Mouse (Mus musculus) inflammation-experienced regulatory T-cells, adult 6 months (primary cell): ENCODE results near the gene Scgb2b18. TPM values are rescaled to one million over a fixed set of nuclear protein-coding genes. Genes with fewer than 3 reads are reported as not detected.
"Not testable (repeated sequence)": the region's sequence is repeated elsewhere in the genome, so short reads cannot be mapped to it uniquely, and the experiment has no call there.

Source experiments
- ATAC-seq: one replicate; pipeline ENCODE4 v1.8.0; 2017
- polyA plus RNA-seq, 3 experiments: library from polyadenylated mRNA; unstranded; fragments of 100-300 nt; shearing (Covaris generic); gene quantifications; one replicate each; pipeline ENCODE4 v1.2.1; 2017

The Scgb2b18 gene
- not detected for polyA plus RNA-seq

DNA sequence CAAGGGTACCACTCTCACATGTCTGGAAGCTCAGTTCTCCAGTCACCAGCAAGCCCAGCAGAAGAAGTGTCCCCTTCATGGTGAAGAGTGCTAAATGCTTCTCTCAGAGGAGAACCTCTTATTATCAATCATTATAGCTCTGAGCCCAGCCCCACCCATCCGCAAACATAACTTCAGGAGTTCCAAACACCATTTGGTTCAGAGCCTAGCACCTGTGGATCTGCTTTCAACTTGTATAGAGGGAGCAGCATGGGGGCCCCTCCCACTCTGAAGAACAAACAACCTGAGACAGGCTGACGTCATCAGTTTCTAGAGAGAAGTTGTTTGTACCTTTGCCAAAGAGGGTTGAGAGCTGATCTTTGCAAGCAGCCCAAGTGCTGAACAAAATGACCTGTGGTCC, at the start of gene Scgb2b18:
Gene Scgb2b18, minus strand, starts transcription at position 101 of the 400 bp plus-strand sequence.
- ATAC-seq = not testable (repeated sequence)

- not testable (repeated sequence) for ATAC-seq
These were observed 11.6 kb upstream of the Scgb2b18 start, which contains the start of gene Scgb1b18 for GRCm38 (mm10) chr7:33185268-33185667. Scgb1b18 (plus strand) TSS chr7:33185568.

Other genes starting within 250 kb of the Scgb2b18 start
- not detected for gene Scgb2b17, start 117.3 kb downstream of the Scgb2b18 start, polyA plus RNA-seq
- not detected for gene Scgb1b17, start 110.4 kb downstream of the Scgb2b18 start, polyA plus RNA-seq
- gene Scgb1b18, start 11.7 kb upstream of the Scgb2b18 start, polyA plus RNA-seq = not detected
- not detected for gene Scgb2b19, start 106.5 kb upstream of the Scgb2b18 start, polyA plus RNA-seq
- not detected for gene Scgb1b19, start 113.4 kb upstream of the Scgb2b18 start, polyA plus RNA-seq
- gene Scgb2b20, start 192.5 kb upstream of the Scgb2b18 start, polyA plus RNA-seq = not detected
- not detected for gene Scgb1b20, start 199.4 kb upstream of the Scgb2b18 start, polyA plus RNA-seq